Mouse (Mus musculus) hematopoietic stem cell, adult 5-6 weeks (primary cell): ENCODE measurements at regions not wholly inside any gene's neighbourhood (a gene's known extent, or its start where the extent isn't known, plus 50 kb on each side); places are given as distances from the start of the nearest gene placed in this dataset.
"Not testable (repeated sequence)": the region's sequence is repeated elsewhere in the genome, so short reads cannot be mapped to it uniquely, and the experiment has no call there.

Source experiments
- ATAC-seq, 2 experiments: fragments of 125-278 bp in 1 of 2; replicated peaks in 1 of 2; 2 replicates each; pipeline ENCODE4 v1.8.0; 2016 to 2017; ENCODE audit warnings: inconsistent platforms in 2 of 2, mild to moderate bottlenecking in 2 of 2, moderate number of reproducible peaks in 2 of 2, low read depth in 1 of 2, moderate TSS enrichment in 1 of 2; ENCODE audit not compliant: low FRiP score in 2 of 2, poor library complexity in 2 of 2, severe bottlenecking in 2 of 2, insufficient read depth in 1 of 2, low TSS enrichment in 1 of 2

DNA sequence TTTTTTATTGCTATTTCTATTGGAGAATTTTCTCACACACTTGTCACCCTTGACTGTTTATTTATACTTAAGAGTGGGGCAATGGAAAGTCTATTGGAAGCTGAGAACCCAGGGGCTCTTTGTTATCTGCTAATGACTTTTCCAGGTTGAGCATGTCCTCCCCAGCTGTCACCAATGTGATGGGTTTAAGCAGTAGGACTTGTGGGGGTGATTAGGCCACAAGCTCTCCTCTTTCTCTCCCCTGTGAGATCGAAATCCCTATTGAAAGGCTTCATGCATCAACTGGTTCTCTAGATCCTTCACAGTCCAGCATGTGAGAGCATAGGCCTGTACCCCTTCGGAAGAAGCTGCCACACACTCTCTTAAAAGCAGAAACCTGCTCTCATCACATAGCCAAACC lies 201.6 kb upstream of the Ccdc54 start:
- no peak for ATAC-seq

DNA sequence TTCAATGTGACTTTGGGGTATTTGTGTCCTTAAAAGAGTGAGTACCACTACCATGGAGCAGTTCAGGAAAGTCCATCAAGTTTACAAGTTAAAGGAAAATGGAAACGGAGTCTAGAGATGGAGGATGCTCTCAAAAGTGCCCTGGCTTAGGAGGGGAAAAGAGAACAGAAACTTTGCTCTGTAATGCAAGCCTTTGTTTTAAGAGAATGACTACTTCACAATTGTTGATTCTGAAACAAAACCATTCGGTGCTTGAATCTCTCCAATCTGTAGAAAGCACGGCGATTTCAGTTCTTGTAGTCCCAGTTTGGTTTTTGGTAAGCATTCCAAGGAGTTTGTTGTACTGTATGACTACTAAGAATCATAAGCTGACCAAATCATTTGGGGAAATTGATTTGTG lies 197.7 kb upstream of the Ccdc54 start:
- ATAC-seq, result no peak

DNA sequence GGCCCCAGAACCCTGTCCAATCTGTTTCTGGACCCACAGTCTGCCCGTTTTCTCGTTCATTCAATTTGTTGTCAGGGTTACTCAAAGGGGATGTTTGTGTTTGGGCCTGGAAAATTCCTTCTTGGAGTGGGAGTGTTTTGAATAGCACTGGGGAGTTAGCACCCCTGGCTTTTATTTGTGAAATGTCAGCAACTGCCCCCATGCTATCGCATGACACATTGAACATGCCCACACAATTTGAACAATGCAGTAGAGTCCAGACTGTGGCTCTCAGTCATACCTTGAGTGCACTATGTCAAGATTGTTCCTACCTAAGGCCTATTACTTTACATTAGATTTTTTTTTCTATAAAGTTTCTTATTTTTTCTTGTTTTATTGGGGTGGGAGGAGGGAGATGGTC lies 195.2 kb upstream of the Ccdc54 start:
- no peak for ATAC-seq

DNA sequence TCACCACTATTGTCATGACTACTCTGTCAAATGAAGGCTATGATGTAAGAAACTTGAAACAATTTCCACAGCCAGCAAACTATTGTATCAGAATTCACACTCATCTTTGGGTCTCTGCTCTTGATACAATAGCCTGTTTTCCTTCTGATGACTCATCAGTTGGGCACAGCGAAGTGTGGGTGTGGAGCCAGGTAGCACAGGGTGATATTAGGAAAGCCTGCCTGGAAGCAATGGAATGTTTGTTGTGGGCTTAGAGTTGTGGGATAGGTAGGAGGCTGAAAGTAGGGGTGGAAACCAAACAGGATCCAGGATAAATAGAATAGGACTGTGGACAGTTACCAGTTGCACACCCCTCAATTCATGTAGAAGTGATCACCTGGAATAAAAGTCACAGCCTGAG lies 194.4 kb upstream of the Ccdc54 start:
- no peak for ATAC-seq

DNA sequence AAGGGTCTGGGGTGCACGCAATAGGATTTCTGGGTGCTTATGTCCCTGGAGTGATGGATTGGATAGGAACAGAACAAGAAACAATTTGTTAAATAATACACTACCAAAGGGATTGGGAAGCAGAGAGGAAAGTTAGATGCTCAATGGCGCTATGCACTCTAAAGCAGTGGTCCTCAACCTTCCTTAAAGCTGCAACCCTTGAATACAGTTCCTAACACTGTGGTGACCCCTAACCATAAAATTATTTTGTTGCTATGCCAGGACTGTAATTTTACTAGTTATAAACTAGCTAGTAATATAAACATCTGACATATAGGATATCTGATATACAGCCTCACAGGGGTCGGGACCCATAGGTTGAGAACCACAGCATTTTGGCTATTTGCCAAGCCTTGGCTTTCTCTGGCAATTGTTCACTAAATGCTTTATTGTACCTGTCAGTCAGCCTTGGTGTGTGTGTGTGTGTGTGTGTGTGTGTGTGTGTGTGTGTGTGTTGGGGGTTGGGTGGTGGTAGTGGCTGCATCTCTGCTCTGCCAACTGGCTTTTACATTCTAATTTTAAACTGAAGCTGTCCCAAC lies 193.8 kb upstream of the Ccdc54 start:
- ATAC-seq, result no peak

DNA sequence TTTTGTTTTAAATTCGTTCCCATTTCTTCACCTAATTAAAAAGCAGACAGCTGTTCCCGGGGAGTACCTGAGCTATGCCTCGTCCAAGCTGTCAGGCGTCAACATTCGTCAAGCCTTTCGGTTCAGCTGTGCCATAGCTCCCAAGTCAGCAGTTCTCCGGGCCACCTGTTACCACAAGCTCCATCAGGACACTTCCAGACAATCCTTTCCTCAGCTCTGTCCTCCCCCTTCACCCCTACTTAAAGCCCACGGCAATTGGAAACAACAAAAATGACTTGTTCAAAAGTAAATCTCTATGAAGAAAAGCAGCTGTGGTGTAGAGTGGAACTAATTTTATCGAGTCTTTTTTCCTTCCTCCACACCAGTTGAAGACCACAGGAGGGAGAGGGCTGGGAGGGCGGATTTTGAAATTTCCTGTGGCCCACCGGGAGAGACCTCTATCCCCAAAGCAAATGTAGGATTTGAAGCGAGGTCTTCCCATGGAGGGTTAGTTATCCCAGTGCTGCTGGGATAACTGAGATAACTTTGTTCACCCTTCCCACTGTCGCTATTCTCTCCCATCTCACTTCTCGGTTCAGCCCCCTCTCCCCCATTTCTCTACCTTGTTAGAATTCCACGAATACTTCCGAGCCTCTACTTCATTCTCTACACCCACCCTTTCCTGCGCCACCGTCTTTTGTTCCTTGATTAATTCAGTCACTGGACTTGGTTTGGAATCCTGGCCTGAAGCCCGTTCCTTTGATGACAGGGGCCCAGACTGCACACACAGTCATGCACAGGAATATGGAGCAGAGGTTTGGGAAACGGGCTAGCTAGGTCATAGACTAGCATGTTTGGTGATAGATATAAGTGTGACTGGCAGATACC lies 193.1 kb upstream of the Ccdc54 start:
- ATAC-seq, result no peak

DNA sequence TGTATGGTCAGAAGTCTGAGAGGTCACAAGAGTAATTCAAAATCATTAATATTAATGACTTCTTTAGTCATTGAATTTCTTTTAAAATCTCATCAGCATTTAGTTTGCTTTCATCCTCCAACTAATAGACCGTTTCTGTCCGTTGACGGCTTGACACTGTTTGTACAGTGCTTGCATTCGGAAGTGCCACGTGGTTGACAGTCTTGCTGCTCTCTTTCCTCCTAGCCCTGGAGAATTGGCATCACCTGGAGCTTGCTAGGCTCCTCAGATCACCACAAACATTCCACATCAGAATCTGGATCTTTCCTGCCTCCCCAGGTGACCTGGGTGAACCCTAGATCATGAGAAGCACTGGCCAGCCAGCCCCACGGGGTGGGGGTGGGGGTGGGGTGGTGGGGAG lies 192.3 kb upstream of the Ccdc54 start:
- ATAC-seq, result no peak

DNA sequence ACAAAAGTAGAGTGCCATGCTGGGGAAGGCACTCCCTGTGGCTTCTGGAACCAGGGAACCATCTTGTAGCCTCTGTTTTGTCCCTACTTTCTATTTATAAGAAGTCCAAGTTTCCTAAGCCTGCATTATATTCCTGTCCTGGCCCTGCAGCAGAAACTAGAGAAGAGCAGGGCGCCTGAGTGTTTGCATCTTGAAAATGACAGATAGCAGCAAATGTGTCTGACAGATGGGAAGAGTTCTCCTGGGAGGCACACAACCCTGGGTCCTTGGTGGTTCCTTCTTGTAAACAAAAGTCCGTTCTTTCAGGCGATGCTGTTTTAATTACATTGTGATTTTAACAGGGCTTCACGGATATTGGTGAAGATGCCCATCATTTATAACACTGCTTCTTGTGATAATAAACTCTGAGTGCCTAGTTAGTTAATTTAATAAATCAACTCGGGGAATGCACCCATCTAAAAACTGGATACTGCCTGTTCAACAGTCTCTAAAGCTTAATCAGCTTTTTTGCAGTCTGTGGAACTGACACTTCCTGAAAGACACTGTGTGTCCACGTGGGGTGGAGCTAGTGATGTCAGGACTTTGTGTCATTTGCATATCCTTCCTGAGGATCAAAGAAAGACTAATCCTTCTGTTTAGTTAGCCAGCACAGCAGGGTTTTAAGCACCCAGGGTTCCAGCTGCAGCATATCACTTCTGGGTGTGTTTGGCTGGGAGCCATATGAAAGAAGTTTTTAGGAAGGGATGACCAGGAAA lies 188.3 kb upstream of the Ccdc54 start:
- ATAC-seq, result peak; percentile 62; a peak in 2 of 4 replicates

DNA sequence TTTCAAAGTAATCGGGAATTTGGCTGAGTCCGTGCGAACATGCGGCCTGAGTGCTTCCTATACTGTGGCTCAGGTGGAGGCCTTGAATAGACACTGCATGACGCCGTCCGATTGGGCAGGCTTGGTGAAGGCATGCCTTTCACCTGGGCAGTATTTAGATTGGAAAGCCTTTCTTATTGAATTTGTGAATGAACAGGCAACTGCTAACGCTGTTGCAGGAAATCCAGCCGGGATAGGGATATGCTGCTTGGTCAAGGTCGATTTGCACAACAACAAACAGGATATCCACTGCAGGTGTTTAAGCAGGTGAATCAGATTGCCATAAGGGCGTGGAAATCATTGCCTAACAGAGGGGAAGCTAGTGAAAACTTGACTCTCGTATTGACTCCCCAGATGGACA lies 183.7 kb upstream of the Ccdc54 start:
- not testable (repeated sequence) for ATAC-seq

DNA sequence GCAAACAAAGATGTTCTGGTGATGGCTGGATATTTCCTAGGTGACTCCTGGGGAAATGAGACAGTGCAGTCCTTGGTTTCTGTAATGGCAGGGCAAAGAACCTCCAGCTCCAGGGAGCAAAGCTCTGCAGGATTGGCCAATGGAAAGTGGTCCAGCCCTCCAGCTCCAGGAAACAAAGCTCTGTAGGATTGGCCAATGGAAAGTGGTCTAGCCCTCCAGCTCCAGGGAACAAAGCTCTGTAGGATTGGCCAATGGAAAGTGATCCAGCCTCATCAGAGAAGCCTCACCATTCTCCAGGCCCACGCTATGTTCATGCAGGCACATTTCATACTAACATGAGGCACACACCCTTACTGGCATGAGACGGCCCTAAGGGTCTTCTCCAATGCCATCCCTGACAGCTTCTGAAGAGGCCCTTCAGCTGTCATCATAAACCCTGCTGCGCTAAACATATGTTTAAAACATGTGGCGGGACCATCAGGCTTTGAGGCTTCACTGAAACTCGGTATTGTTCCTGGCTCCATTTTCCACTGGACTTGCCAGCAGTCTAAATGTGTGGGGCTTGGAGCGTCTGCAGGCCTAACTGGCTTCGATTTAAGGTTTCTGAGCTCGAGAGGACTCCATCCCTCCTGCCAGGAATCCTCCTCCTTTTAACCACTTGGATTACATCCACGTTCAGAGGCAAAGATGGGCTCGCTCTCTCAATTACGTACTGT lies 175.3 kb upstream of the Ccdc54 start:
- no peak for ATAC-seq

DNA sequence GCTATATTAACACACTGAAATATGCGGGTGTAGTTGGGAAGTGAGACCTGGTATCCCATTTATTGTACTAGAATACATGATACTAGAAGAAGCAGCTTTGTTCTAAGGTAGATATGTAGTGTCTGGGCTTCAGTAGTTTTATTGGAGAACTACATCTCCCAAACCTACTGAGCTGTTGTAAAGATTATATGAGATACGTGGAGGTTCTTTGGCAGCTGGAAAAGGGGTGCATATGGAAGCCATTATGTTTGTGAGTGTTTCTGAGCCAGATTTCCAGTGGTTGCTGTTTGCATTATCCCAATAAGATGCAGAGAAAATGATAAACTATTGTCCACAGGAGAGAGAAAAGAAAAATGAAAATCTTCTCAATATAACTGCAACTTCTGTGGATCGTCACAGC lies 171.1 kb upstream of the Ccdc54 start:
- ATAC-seq, result no peak

DNA sequence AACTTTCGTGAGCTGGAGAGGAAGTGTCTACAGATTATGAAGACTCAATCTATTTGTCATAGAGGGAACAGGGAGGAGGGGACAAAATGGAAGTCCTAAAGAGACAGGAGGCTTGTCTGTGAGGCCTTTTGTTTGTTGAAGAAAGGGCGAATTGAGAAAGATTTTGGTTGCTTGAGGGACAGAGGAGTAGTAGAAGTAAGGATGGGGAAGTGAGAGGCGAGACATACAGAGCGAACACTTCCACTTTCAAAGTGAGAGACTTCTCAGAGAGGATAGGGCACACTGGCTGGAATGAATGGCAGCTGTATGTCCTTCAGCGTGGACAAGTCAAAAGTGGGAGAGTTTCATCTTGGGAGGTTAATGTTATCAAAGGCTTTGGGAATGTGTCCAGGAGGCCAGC lies 169.0 kb upstream of the Ccdc54 start:
- ATAC-seq, result no peak

DNA sequence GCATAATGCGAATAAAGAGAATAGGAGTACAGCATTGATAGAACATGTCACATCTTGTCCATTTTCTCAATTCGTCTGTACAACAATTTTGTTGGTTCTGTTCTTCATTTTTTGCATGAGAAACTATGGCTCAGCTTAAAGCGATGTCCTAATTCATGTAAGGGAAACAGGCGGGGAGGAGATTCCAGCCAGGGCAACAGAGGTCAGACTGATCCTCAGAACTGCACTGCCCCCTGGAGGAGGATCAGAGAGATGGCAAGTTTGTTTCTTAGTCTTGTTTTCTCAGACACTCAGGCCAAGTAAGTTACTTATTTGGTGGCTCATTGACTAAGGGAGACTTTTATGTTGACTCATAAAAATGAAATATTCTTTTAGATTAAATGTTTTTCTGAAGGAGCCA lies 165.7 kb upstream of the Ccdc54 start:
- ATAC-seq, result peak; percentile 56 to 64; a peak in 3 of 4 replicates

DNA sequence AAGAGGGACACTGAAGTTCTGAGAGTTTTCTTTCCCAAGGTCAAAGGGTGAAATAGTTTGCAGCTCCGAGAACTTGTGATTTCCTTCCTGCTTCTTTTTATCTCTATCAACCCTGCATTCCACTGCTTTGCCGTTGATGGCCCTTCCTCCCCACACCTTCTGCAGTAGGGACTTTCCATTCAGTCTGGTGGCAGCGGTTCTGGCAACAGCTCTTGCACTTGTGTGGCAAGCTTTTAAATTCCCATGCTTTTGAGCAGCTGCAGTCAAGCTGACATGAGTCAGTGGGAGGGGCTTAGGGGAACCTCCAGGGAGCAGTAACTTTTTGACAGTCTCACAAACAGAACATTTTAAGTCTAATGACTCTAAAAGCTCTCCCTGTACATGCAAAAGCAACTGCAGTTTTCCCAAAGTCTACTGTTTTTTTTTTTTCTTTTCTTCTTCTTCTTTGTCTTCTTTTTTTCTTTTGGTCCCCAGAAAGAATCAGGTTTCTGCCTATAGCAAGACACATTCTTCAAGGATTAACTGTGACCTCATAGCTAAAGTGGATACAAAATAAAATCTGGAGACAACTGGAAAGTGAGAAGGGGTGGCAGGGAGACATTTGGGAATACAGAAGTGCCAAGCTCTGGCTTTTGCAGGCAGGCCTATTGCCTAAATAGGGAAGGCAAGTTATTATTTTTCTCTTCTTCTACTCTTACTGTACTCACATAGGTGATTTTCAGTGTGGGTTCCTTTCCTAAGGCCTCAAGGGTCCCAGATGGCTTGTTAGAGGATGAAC lies 162.8 kb upstream of the Ccdc54 start:
- ATAC-seq, result peak; percentile 67 to 77

DNA sequence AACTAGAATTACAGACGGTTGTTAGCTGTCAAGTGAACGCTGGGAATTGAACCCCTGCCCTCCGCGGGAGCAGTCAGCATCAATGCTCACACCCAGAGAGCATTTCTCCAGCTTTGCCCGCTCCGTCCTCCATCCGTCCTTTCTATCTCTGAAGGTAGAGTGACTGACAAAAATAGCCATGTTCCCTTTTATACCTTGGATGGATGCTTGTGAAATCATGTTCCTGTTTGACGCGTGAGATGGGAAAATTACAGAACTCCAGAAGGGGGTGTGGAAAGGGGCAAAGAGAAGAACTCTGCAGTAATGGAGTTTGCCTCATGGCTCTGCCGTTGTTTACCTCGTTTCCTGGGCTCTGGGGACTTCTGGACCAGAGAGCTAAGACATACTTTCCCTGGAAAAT lies 162.1 kb upstream of the Ccdc54 start:
- no peak for ATAC-seq

DNA sequence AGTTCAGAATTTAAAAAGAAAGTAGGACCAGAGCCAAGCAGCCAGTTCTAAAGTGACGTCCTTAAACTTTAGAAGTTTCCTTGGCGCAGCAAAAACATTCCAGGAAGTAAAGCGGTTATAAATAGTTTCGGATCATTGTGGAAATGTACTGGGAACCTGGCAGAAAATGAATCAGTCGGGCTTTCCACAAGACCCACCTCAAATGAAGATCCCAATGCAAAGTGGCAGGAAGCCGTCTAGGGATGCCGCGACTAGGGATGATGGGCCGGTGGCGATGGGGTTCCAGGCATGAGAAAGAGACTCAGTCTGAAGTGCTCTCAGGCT lies 161.3 kb upstream of the Ccdc54 start:
- no peak for ATAC-seq

DNA sequence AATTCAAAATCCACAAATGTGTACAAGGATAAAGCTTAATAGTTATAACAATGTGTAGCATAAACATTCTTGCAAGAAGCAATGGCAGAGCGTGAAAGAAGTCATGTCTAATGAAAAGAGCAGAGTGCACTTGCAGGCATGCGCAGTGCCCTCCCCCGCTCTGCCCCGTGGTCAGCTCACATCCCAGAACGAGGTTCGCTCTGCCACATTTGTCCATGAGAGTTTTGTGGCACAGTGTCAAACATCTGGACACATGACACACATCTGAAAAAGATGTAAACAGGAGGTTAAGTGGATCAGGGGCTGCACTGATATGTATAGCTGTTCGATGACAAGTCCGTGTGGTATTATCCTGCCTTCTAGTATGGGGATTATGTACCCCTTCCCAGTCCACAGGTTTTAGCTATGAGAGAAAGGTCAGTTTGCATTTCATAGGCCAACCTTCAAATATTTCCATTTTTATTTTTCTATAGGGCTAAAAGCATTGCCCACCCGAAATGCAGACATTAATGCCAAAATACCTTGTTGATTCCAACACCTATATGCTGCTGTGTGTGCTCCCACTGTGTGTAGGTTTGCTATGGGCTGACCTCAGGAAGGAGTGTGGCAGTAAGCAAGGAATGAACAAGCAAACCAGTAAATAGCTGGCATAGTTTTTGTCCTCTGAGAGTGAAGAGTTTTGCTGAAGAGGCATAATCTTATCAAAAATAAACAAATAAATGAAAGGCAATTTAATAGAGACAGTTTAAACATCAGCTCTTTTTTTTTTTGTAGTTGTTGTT lies 160.7 kb upstream of the Ccdc54 start:
- ATAC-seq, result no peak
